Mouse (Mus musculus) cerebellum, adult 2 months (tissue): ENCODE results near the gene Serpine3.

Experiments
- CTCF ChIP-seq: fragments of 200-500 bp; IDR thresholded peaks from 2 replicates; pipeline ENCODE4 v1.5.1; 2011; ENCODE audit warnings: low read depth, mild to moderate bottlenecking, control low read depth, low read length, moderate library complexity, borderline replicate concordance; ENCODE audit not compliant: insufficient read depth
- POLR2A ChIP-seq: fragments of 200-500 bp; IDR thresholded peaks from 2 replicates; pipeline ENCODE4 v1.6.1; 2011; ENCODE audit warnings: low read length, control low read depth, borderline replicate concordance; ENCODE audit not compliant: insufficient read depth

GRCm38 (mm10) chr14:62640396-62640795 is 23.1 kb upstream of the Serpine3 start:
- TF ChIP-seq POLR2A (no peak), CTCF (no peak)
